Mouse (Mus musculus): ENCODE data around the gene Ly6g5c. TPM values are rescaled to one million over a fixed set of nuclear protein-coding genes. Genes with fewer than 3 reads are reported as not detected.

The Ly6g5c gene
- polyA plus RNA-seq, 1 experiment from 2014 or later = not detected

- DNase-seq (ENCODE audit: low spot score) (no peak), ATAC-seq (replicated peaks; ENCODE audit: low FRiP score) (peak; percentile 53)
- H3K36me3 ChIP-seq (ENCODE audit: control insufficient read depth, insufficient read depth, low read length) = peaks cover 23% of the 10 kb centered on the region
- peak overlapping the region; percentile 97 for H3K4me2 ChIP-seq
- H3K4me1 ChIP-seq (replicated peaks; ENCODE audit: control insufficient read depth, insufficient read depth, low read length) = peaks cover 18% of the 10 kb centered on the region
- peak overlapping the region; percentile 84 for H3K9ac ChIP-seq (ENCODE audit: low read depth, low read length)
- H3K27ac ChIP-seq (ENCODE audit: low read depth, low read length) = peak overlapping the region; percentile 92
- WGBS = under 1% methylated on average over 39 of the region's 43 CpGs
- H3K4me3 ChIP-seq (ENCODE audit: low read depth, low read length) = peak overlapping the region; percentile 90
- H3K9me3 ChIP-seq (ENCODE audit: control insufficient read depth, low read length) = no peaks in the 10 kb centered on the region
- no peaks in the 10 kb centered on the region for H3K27me3 ChIP-seq (replicated peaks; ENCODE audit: control insufficient read depth, insufficient read depth, low read length)
These were observed 27.7 kb downstream of the Ly6g5c start for GRCm38 (mm10) chr17:35135591-35136320.

- no peak overlapping the region for H3K4me3 ChIP-seq (ENCODE audit: low read depth, low read length)
These were observed 31.2 kb downstream of the Ly6g5c start for GRCm38 (mm10) chr17:35139269-35139668.

GRCm38 (mm10) chr17:35140490-35140996 lies 32.5 kb downstream of the Ly6g5c start:
- 77% methylated on average over 16 of the region's 16 CpGs for WGBS
- no peak for DNase-seq (ENCODE audit: low spot score)
- H3K9ac ChIP-seq (ENCODE audit: low read depth, low read length) = no peak overlapping the region

More at GRCm38 (mm10) chr17:35139269-35139668, 31.2 kb downstream of the Ly6g5c start:
- H3K9ac ChIP-seq (ENCODE audit: low read depth, low read length) = no peak overlapping the region
- peaks cover 18% of the 10 kb centered on the region for H3K4me1 ChIP-seq (replicated peaks; ENCODE audit: control insufficient read depth, insufficient read depth, low read length)
- peaks cover 58% of the 10 kb centered on the region for H3K36me3 ChIP-seq (ENCODE audit: control insufficient read depth, insufficient read depth, low read length)
- no peak overlapping the region for H3K4me2 ChIP-seq
- H3K9me3 ChIP-seq (ENCODE audit: control insufficient read depth, low read length) = no peaks in the 10 kb centered on the region; the same call in 1 of the 2 replicates
- no peak overlapping the region for H3K27ac ChIP-seq (ENCODE audit: low read depth, low read length)
- H3K27me3 ChIP-seq (replicated peaks; ENCODE audit: control insufficient read depth, insufficient read depth, low read length) = no peaks in the 10 kb centered on the region
- no peak for ATAC-seq (replicated peaks; ENCODE audit: low FRiP score)
- 90% methylated on average over 3 of the region's 3 CpGs for WGBS
- DNase-seq (ENCODE audit: low spot score) = no peak

DNA sequence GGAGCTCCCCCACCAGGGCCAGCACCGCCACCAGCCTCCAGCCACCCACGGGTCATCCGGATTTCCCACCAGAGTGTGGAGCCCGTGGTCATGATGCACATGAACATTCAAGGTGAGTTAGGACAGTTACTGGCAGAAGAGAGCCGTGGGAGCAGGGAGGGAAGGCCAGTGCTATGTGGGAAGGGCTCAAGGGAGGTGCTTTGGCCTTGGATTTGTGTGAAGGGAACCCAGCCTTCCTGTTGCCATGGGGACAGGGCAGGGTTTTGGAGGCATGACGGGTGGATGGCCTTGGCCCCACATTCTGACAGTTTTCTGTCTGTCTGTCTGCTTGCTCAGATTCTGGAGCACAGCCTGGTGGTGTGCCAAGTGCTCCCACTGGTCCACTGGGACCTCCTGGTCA lies 33.9 kb downstream of the Ly6g5c start:
- WGBS = 92% methylated on average over 6 of the region's 6 CpGs
- no peak overlapping the region for H3K4me2 ChIP-seq

More at GRCm38 (mm10) chr17:35140490-35140996, 32.5 kb downstream of the Ly6g5c start:
- no peak overlapping the region for H3K27ac ChIP-seq (ENCODE audit: low read depth, low read length)
- no peaks in the 10 kb centered on the region for H3K27me3 ChIP-seq (replicated peaks; ENCODE audit: control insufficient read depth, insufficient read depth, low read length)
- H3K4me3 ChIP-seq (ENCODE audit: low read depth, low read length) = no peak overlapping the region
- no peak overlapping the region for H3K4me2 ChIP-seq
- ATAC-seq (replicated peaks; ENCODE audit: low FRiP score) = no peak
- H3K36me3 ChIP-seq (ENCODE audit: control insufficient read depth, insufficient read depth, low read length) = peaks cover 69% of the 10 kb centered on the region
- H3K4me1 ChIP-seq (replicated peaks; ENCODE audit: control insufficient read depth, insufficient read depth, low read length) = peaks cover 18% of the 10 kb centered on the region
- no peaks in the 10 kb centered on the region; the same call in 1 of the 2 replicates for H3K9me3 ChIP-seq (ENCODE audit: control insufficient read depth, low read length)

GRCm38 (mm10) chr17:35146139-35146538 lies 38.1 kb downstream of the Ly6g5c start:
- H3K27ac ChIP-seq (ENCODE audit: low read depth, low read length) = no peak overlapping the region
- no peak overlapping the region for H3K4me3 ChIP-seq (ENCODE audit: low read depth, low read length)
- peaks cover 83% of the 10 kb centered on the region for H3K36me3 ChIP-seq (ENCODE audit: control insufficient read depth, insufficient read depth, low read length)
- no peak overlapping the region for H3K9ac ChIP-seq (ENCODE audit: low read depth, low read length)
- 85% methylated on average over 5 of the region's 5 CpGs for WGBS
- DNase-seq (ENCODE audit: low spot score) (no peak), ATAC-seq (replicated peaks; ENCODE audit: low FRiP score) (no peak)
- H3K4me1 ChIP-seq (replicated peaks; ENCODE audit: control insufficient read depth, insufficient read depth, low read length) = no peaks in the 10 kb centered on the region
- H3K27me3 ChIP-seq (replicated peaks; ENCODE audit: control insufficient read depth, insufficient read depth, low read length) = no peaks in the 10 kb centered on the region
- H3K9me3 ChIP-seq (ENCODE audit: control insufficient read depth, low read length) = no peaks in the 10 kb centered on the region; the same call in 1 of the 2 replicates
- H3K4me2 ChIP-seq = no peak overlapping the region

More for the DNA sequence above, 33.9 kb downstream of the Ly6g5c start:
- no peaks in the 10 kb centered on the region; the same call in 1 of the 2 replicates for H3K9me3 ChIP-seq (ENCODE audit: control insufficient read depth, low read length)
- H3K27ac ChIP-seq (ENCODE audit: low read depth, low read length) = no peak overlapping the region
- ATAC-seq (replicated peaks; ENCODE audit: low FRiP score) (no peak), DNase-seq (ENCODE audit: low spot score) (no peak)
- H3K4me1 ChIP-seq (replicated peaks; ENCODE audit: control insufficient read depth, insufficient read depth, low read length) = peaks cover 9% of the 10 kb centered on the region
- no peak overlapping the region for H3K4me3 ChIP-seq (ENCODE audit: low read depth, low read length)
- H3K36me3 ChIP-seq (ENCODE audit: control insufficient read depth, insufficient read depth, low read length) = peaks cover 82% of the 10 kb centered on the region
- no peaks in the 10 kb centered on the region for H3K27me3 ChIP-seq (replicated peaks; ENCODE audit: control insufficient read depth, insufficient read depth, low read length)
- no peak overlapping the region for H3K9ac ChIP-seq (ENCODE audit: low read depth, low read length)

DNA sequence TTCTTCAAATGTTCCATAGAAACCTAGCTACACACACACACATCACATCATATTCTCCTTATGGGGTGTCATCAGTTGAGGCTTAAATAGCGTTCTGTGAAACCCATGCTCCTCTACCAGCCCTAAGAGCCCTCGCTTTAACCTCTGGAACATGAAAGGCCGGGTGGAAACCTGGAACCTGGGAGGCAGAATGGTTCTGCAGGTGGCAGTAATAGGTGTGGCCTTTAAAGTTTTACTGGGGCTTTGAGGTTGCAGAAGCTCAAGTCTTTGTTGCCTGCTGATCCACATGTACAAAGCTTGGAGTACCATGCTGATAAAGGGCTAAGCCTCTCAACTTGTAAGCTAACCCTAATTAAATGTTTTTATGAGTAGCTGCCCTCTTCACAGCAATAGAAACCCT lies 39.3 kb downstream of the Ly6g5c start:
- Histone ChIP-seq H3K27me3 (replicated peaks; ENCODE audit: control insufficient read depth, insufficient read depth, low read length) (no peaks in the 10 kb centered on the region), H3K9me3 (ENCODE audit: control insufficient read depth, low read length) (no peaks in the 10 kb centered on the region; the same call in 1 of the 2 replicates), H3K9ac (ENCODE audit: low read depth, low read length) (no peak overlapping the region), H3K4me2 (no peak overlapping the region), H3K27ac (ENCODE audit: low read depth, low read length) (no peak overlapping the region; the same call in 1 of the 2 replicates), H3K4me1 (replicated peaks; ENCODE audit: control insufficient read depth, insufficient read depth, low read length) (no peaks in the 10 kb centered on the region; the same call in 1 of the 2 replicates), H3K36me3 (ENCODE audit: control insufficient read depth, insufficient read depth, low read length) (peaks cover 81% of the 10 kb centered on the region), H3K4me3 (ENCODE audit: low read depth, low read length) (no peak overlapping the region)
- WGBS = 72% methylated on average over 3 of the region's 3 CpGs
- DNase-seq (ENCODE audit: low spot score) (no peak), ATAC-seq (replicated peaks; ENCODE audit: low FRiP score) (no peak)

- Histone ChIP-seq H3K4me3 (ENCODE audit: low read depth, low read length) (no peak overlapping the region), H3K4me2 (no peak overlapping the region), H3K9ac (ENCODE audit: low read depth, low read length) (no peak overlapping the region), H3K27ac (ENCODE audit: low read depth, low read length) (no peak overlapping the region), H3K9me3 (ENCODE audit: control insufficient read depth, low read length) (no peaks in the 10 kb centered on the region; the same call in 1 of the 2 replicates), H3K4me1 (replicated peaks; ENCODE audit: control insufficient read depth, insufficient read depth, low read length) (no peaks in the 10 kb centered on the region; the same call in 1 of the 2 replicates), H3K36me3 (ENCODE audit: control insufficient read depth, insufficient read depth, low read length) (peaks cover 81% of the 10 kb centered on the region), H3K27me3 (replicated peaks; ENCODE audit: control insufficient read depth, insufficient read depth, low read length) (no peaks in the 10 kb centered on the region)
- ATAC-seq (replicated peaks; ENCODE audit: low FRiP score) (no peak), DNase-seq (ENCODE audit: low spot score) (no peak)
- WGBS = 64% methylated on average over 5 of the region's 5 CpGs
These were observed 40.0 kb downstream of the Ly6g5c start for GRCm38 (mm10) chr17:35147922-35148639.

- Histone ChIP-seq H3K9me3 (ENCODE audit: control insufficient read depth, low read length) (no peaks in the 10 kb centered on the region), H3K9ac (ENCODE audit: low read depth, low read length) (no peak overlapping the region), H3K4me1 (replicated peaks; ENCODE audit: control insufficient read depth, insufficient read depth, low read length) (no peaks in the 10 kb centered on the region; the same call in 1 of the 2 replicates), H3K4me2 (no peak overlapping the region), H3K36me3 (ENCODE audit: control insufficient read depth, insufficient read depth, low read length) (peaks cover 83% of the 10 kb centered on the region), H3K4me3 (ENCODE audit: low read depth, low read length) (no peak overlapping the region), H3K27ac (ENCODE audit: low read depth, low read length) (no peak overlapping the region), H3K27me3 (replicated peaks; ENCODE audit: control insufficient read depth, insufficient read depth, low read length) (no peaks in the 10 kb centered on the region)
- WGBS = 96% methylated on average over 4 of the region's 4 CpGs
- DNase-seq (ENCODE audit: low spot score) (no peak), ATAC-seq (replicated peaks; ENCODE audit: low FRiP score) (no peak)
These were observed 44.0 kb downstream of the Ly6g5c start for GRCm38 (mm10) chr17:35152121-35152520.

Data from liver, embryonic 11.5 days (tissue).